Mouse (Mus musculus) T-helper 2 cell (primary cell): ENCODE data around the gene Senp2.

Experiments used
- in situ Hi-C: fragments of 300-600 bp; cut with MboI, MseI; formaldehyde crosslinking; loops from one replicate; pipeline ENCODE4 v1.15.1; 2025; ENCODE audit warnings: high pct_unique_total_duplicates

Senp2 gene

DNA sequence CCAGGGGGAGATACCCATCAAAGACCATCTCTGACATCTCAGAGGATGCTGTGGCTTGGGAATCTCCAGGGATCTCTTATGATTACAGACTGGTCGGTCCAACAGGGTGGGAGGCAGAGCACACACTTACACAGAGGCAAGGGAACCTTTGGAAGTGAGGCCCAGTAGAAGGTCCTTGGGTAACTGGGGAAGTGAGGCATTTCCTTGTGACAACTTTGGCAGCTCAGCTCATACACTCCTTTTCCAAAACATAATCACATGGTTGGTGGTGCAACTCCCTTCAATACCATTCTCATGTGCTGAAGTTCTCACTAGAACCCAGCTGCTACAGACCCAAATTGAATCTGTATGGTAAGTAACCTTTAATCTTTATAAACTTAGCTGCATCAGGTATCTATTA, 86.5 kb downstream of the Senp2 start:
- in situ Hi-C loops = no loop called here

DNA sequence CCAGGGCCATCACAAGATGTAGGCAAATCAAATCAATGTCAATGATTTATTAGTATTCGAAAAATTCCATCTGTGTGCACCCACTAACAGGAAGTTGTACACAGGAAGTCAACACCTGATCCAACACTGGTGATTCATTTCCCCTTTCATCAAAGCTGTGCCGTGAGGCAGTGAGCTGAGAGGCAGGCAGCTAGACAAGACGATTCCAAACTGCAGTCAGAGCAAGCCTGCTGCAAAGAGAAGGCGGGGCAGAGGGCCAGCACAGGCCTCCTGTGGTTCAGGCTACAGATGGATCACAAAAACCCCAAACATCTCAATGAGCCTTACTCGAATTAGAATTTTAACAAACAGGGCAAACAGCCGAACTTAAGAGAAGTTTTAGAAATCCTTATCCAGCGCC, 88.4 kb downstream of the Senp2 start:
- in situ Hi-C loops = no loop called here
